Mouse (Mus musculus) liver, postnatal 0 days (tissue): Measurements from ENCODE around the gene Aebp1.

Experiments
- CTCF ChIP-seq: sonication (generic); IDR thresholded peaks from 2 replicates; pipeline ENCODE4 v1.5.1; 2016; ENCODE audit warnings: antibody characterized with exemption, low read depth
- EP300 ChIP-seq: IDR thresholded peaks from 2 replicates; pipeline ENCODE4 v1.6.1; 2016; ENCODE audit warnings: antibody characterized with exemption, low read depth, mild to moderate bottlenecking

- TF ChIP-seq EP300 (no peak), CTCF (no peak)
Observed at GRCm38 (mm10) chr11:5862394-5863105, 803 bp downstream of the Aebp1 start.
